Mouse (Mus musculus) forebrain, embryonic 16.5 days (tissue): ENCODE data around the gene Gins1. TPM values are rescaled to one million over a fixed set of nuclear protein-coding genes. Genes with fewer than 3 reads are reported as not detected.
"Not testable (repeated sequence)": the region's sequence is repeated elsewhere in the genome, so short reads cannot be mapped to it uniquely, and the experiment has no call there.

ENCODE experiments used
- ATAC-seq: fragments of 200-750 bp; cut with Nextera tagmentation; 2 replicates; pipeline ENCODE4 v1.8.0; 2017; ENCODE audit warnings: mild to moderate bottlenecking, moderate library complexity
- H3K27ac ChIP-seq: fragments of 300-500 bp; sonication (generic); 2 replicates; pipeline ENCODE4 v1.5.1; 2014; ENCODE audit warnings: low read length, control low read depth
- H3K27me3 ChIP-seq: fragments of 300-500 bp; sonication (generic); replicated peaks from 2 replicates; pipeline ENCODE4 v1.6.1; 2014; ENCODE audit warnings: low read length; ENCODE audit not compliant: control insufficient read depth, insufficient read depth
- H3K36me3 ChIP-seq: fragments of 300-500 bp; sonication (generic); 2 replicates; pipeline ENCODE4 v1.6.1; 2014; ENCODE audit not compliant: control insufficient read depth, insufficient read depth
- H3K4me1 ChIP-seq: fragments of 300-500 bp; sonication (generic); replicated peaks from 2 replicates; pipeline ENCODE4 v1.6.1; 2014; ENCODE audit warnings: low read length; ENCODE audit not compliant: control insufficient read depth, insufficient read depth
- H3K4me2 ChIP-seq: fragments of 300-500 bp; sonication (generic); 2 replicates; pipeline ENCODE4 v1.6.1; 2014; ENCODE audit warnings: mild to moderate bottlenecking, low read length, control low read depth
- H3K4me3 ChIP-seq: fragments of 300-500 bp; sonication (generic); replicated peaks from 2 replicates; pipeline ENCODE4 v1.5.1; 2014; ENCODE audit warnings: mild to moderate bottlenecking, low read length, control low read depth
- H3K9ac ChIP-seq: fragments of 300-500 bp; sonication (generic); replicated peaks from 2 replicates; pipeline ENCODE4 v1.6.1; 2014; ENCODE audit warnings: low read depth, low read length, control low read depth
- H3K9me3 ChIP-seq: fragments of 300-500 bp; sonication (generic); 2 replicates; pipeline ENCODE4 v1.6.1; 2016; ENCODE audit warnings: low read length; ENCODE audit not compliant: control insufficient read depth
- WGBS: fragments of 180-500 bp; shearing (Covaris S2); extraction: QIAGEN DNeasy Blood & Tissue Kit; methylation state at CpG from one replicate; pipeline ENCODE4 v1.1.7; 2014; 5-methylcytosine and 5-hydroxymethylcytosine counted together
- polyA plus RNA-seq: library from polyadenylated mRNA; unstranded; fragments of >200 nt; fragmentation: Nextera tagmentation; extraction: Ambion mirVana; gene quantifications from 2 replicates; pipeline ENCODE4 v1.2.1, GENCODE M21; 2015

Gene Gins1
- polyA plus RNA-seq, 1 experiment from 2014 or later = 24.2 TPM

- not testable (repeated sequence) for H3K9me3 ChIP-seq, H3K4me3 ChIP-seq, ATAC-seq, H3K27me3 ChIP-seq, H3K27ac ChIP-seq, H3K9ac ChIP-seq, H3K4me2 ChIP-seq, H3K4me1 ChIP-seq
- WGBS = 92% methylated on average over 5 of the region's 5 CpGs
- H3K36me3 ChIP-seq = peaks cover 11% of the 10 kb centered on the region
Measured at GRCm38 (mm10) chr2:150947341-150947740, 42.1 kb downstream of the Gins1 start.

DNA sequence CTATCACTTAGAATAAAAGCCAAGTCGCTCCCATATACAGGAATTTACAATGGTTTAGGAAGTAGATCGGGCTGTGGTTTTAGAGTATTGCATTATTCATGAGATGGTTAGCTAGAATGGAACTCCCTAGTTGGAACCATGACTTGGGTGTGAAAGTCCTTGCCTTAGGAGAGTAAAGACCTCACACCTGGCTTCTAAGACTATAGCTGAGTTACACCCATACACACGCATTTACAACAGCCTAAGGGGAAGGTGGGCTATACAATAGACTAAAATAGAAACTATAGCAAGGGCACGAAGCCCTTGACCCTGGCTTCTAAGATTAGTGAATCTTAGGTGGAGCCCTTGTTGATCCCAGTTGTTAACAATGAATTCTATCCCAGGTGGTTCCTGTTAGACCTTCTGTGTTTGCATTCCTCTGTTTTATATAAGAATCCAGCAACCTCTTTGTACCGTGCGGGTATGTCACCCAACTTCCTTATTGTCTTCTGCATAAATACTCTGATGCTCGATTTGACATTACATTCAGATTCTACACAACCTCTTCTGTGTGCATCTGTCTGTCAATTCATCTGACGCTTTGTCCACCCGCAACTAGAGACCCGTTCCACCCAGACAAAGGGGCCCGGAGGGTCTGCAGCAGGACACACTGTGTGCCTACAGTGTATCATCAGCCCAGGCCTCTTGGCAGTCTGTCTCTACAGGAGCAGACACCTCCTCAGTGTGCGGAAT is 42.8 kb downstream of the Gins1 start:
- not testable (repeated sequence) for H3K27ac ChIP-seq, H3K4me2 ChIP-seq, H3K27me3 ChIP-seq, ATAC-seq, H3K9ac ChIP-seq, H3K4me1 ChIP-seq, H3K9me3 ChIP-seq, H3K4me3 ChIP-seq
- 92% methylated on average over 12 of the region's 12 CpGs for WGBS
- H3K36me3 ChIP-seq = peaks cover 11% of the 10 kb centered on the region

DNA sequence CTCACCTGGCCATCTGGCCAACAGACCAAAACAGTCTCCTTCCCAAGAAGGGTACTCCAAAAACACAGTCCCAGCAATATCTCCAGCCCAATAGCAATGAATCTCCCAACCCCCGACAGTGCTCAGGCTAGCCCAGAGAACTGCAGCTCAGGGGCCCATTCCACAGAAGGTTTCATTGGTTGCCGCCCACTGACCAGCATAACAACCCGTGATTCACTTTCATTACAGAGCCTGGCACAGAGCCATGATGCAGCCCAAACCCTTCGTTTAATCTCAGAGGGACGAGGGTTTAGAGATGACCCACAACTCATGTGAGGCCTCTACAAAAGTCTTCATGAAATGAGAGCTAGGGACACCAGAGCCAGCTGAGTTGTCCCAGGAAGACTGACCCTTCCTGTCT is 43.6 kb downstream of the Gins1 start:
- Histone ChIP-seq H3K36me3 (peaks cover 10% of the 10 kb centered on the region), H3K4me2 (no peak overlapping the region), H3K9me3 (no peaks in the 10 kb centered on the region), H3K4me1 (no peaks in the 10 kb centered on the region), H3K27me3 (no peaks in the 10 kb centered on the region), H3K27ac (no peak overlapping the region), H3K4me3 (no peak overlapping the region), H3K9ac (no peak overlapping the region)
- ATAC-seq = no peak
- WGBS = 76% methylated on average over 5 of the region's 5 CpGs

- no peaks in the 10 kb centered on the region for H3K9me3 ChIP-seq
- no peaks in the 10 kb centered on the region for H3K27me3 ChIP-seq
- peaks cover 7% of the 10 kb centered on the region for H3K36me3 ChIP-seq
- H3K9ac ChIP-seq = no peak overlapping the region
- H3K4me1 ChIP-seq = no peaks in the 10 kb centered on the region
- WGBS = 95% methylated on average over 3 of the region's 3 CpGs
- ATAC-seq = no peak
- no peak overlapping the region for H3K27ac ChIP-seq
- no peak overlapping the region for H3K4me3 ChIP-seq
- H3K4me2 ChIP-seq = no peak overlapping the region
Measured at GRCm38 (mm10) chr2:150949652-150950051, 44.5 kb downstream of the Gins1 start.

DNA sequence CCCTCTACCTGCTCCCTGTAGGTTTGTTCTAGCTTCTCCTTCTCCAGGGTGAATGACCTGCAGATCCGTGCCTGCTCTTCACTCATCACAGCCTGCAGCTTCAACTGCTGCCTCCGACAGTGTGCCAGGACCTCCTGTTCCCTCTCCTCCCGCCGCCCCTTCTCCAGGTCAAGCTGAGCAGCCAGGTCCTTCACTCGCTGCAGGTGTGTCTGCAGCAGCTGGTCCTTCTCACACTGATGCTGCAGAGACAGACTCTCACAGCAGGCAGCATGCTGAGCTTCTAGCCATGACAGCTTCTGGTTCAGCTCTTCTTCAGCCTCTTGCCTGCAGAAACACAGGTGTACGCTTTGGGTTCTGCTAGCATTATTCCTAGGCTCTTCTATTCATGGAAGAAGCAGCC is 44.9 kb downstream of the Gins1 start:
- Histone ChIP-seq H3K9me3 (no peaks in the 10 kb centered on the region), H3K36me3 (peaks cover 7% of the 10 kb centered on the region), H3K9ac (no peak overlapping the region), H3K27me3 (no peaks in the 10 kb centered on the region), H3K4me3 (no peak overlapping the region), H3K27ac (no peak overlapping the region), H3K4me2 (no peak overlapping the region), H3K4me1 (no peaks in the 10 kb centered on the region)
- ATAC-seq = no peak
- 95% methylated on average over 6 of the region's 6 CpGs for WGBS

DNA sequence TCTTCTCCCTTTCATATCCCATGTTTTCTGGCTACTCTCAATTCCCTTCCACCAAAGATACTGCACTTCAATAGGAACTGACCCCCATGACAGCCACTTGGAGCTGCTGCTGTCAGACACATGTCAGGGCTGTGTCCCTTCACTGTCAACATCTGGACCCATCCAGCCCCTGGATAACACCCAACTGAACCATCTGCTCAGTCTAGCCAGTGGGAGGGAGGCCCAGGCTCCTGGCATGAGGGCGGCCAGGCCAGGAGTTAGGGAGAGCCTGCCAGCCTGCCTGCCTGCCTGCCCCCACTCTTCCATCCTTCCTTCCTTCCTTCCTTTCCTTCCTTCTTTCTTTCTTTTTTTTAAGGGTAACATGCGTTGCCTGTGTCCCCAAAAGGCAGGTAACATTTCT is 46.0 kb downstream of the Gins1 start:
- Histone ChIP-seq H3K4me2 (no peak overlapping the region), H3K36me3 (peaks cover 7% of the 10 kb centered on the region), H3K27ac (no peak overlapping the region), H3K4me1 (no peaks in the 10 kb centered on the region), H3K4me3 (no peak overlapping the region), H3K9me3 (no peaks in the 10 kb centered on the region), H3K27me3 (no peaks in the 10 kb centered on the region), H3K9ac (no peak overlapping the region)
- ATAC-seq = no peak
- 96% methylated on average over 2 of the region's 2 CpGs for WGBS

DNA sequence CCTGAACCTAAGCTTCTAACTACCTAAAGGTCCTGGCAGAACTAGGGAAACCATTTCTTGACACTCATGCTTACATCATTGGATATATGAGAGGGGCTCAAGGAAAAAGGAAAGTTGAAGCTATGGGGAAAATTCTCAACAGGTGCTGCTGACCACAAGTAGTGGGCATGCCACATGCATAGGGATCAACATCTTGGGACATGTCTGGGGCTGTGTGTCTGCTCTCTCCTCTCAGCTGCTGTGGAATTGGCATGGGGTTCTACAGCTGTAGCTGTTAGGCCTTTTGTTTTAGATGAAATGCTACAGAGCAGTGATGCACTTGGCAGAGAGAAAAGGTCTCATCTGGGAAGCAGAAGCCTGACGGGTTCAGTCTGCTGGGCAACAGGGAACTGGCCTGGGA is 50.7 kb downstream of the Gins1 start:
- WGBS = 77% methylated on average over 1 of the region's 1 CpGs
- Histone ChIP-seq H3K9ac (no peak overlapping the region), H3K4me2 (no peak overlapping the region), H3K27ac (no peak overlapping the region), H3K9me3 (no peaks in the 10 kb centered on the region), H3K27me3 (no peaks in the 10 kb centered on the region), H3K4me1 (no peaks in the 10 kb centered on the region), H3K4me3 (no peak overlapping the region), H3K36me3 (peaks cover 7% of the 10 kb centered on the region; the same call in 1 of the 2 replicates)
- ATAC-seq = no peak

DNA sequence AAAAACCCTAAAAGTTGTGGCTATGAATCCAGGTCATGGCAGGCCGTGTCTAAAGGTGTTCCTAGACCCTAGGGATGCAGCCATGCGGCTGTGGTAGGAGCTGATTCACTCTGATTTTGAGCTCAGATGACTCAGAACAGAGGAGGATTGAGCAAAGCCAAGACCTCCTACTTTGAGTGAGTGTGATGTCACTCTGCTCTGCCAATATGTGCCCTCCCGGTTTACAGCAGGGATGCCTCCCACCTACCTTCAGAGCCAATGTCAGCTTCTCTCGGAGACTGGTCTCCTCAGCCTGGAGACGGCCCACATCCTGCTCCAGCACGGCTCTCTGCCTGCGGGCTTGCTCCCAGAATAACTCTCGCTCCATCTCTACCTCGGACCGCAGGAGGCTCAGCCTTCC is 54.3 kb downstream of the Gins1 start:
- Histone ChIP-seq H3K4me2 (no peak overlapping the region), H3K9ac (no peak overlapping the region), H3K4me1 (no peaks in the 10 kb centered on the region), H3K4me3 (no peak overlapping the region), H3K36me3 (peaks cover 3% of the 10 kb centered on the region; the same call in 1 of the 2 replicates), H3K27me3 (no peaks in the 10 kb centered on the region), H3K27ac (no peak overlapping the region), H3K9me3 (no peaks in the 10 kb centered on the region)
- WGBS = 91% methylated on average over 10 of the region's 10 CpGs
- ATAC-seq = no peak

GRCm38 (mm10) chr2:150963246-150963645 is 58.0 kb downstream of the Gins1 start:
- no peak for ATAC-seq
- H3K4me1 ChIP-seq = no peaks in the 10 kb centered on the region
- 87% methylated on average over 3 of the region's 3 CpGs for WGBS
- H3K27me3 ChIP-seq = no peaks in the 10 kb centered on the region
- H3K9me3 ChIP-seq = no peaks in the 10 kb centered on the region
- no peak overlapping the region for H3K4me3 ChIP-seq
- no peak overlapping the region for H3K9ac ChIP-seq
- no peak overlapping the region for H3K27ac ChIP-seq
- H3K4me2 ChIP-seq = no peak overlapping the region
- H3K36me3 ChIP-seq = peaks cover 3% of the 10 kb centered on the region; the same call in 1 of the 2 replicates

DNA sequence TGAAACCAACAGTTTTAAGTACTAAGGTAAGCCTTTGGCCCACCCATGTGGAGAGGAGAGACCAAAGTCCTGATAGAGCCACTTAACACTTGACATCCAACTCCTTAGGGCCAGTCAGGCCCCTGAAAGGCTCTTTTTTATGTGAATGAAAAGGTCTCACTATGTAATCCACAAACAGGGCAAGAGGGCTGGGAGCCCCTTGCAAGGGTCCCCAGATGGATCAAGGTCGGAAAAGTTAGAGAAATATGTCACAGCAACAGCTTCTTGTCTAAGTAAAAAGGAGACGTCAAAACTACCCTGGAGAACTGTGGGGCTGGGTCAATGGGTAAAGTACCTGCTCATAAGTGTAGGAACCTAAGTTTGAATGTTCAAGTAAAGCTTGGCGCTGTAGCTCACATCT is 59.4 kb downstream of the Gins1 start:
- no peak for ATAC-seq
- Histone ChIP-seq H3K36me3 (no peaks in the 10 kb centered on the region), H3K27me3 (no peaks in the 10 kb centered on the region), H3K4me2 (no peak overlapping the region), H3K4me1 (no peaks in the 10 kb centered on the region), H3K9ac (no peak overlapping the region), H3K9me3 (no peaks in the 10 kb centered on the region), H3K4me3 (no peak overlapping the region), H3K27ac (no peak overlapping the region)
- 85% methylated on average over 3 of the region's 3 CpGs for WGBS
